Mouse (Mus musculus) heart, adult 2 months (tissue): ENCODE results near the gene Cybc1. TPM values are rescaled to one million over a fixed set of nuclear protein-coding genes. Genes with fewer than 3 reads are reported as not detected.
A peak's percentile ranks its signal among the peaks of the same experiment; 100 is the strongest.

Source experiments
- DNase-seq, 2 experiments: peaks; one replicate each; pipeline ENCODE4 v3.0.0; 2021
- H3K27ac ChIP-seq: fragments of 200-600 bp; 2 replicates; pipeline ENCODE4 v1.8.1; 2022
- H3K27me3 ChIP-seq: fragments of 200-500 bp; 2 replicates; pipeline ENCODE4 v1.6.1; 2012; ENCODE audit warnings: mild to moderate bottlenecking, low read length, inconsistent platforms, mixed read lengths; ENCODE audit not compliant: control insufficient read depth, insufficient read depth
- H3K36me3 ChIP-seq: fragments of 200-500 bp; 2 replicates; pipeline ENCODE4 v1.6.1; 2012; ENCODE audit warnings: low read length, inconsistent platforms; ENCODE audit not compliant: control insufficient read depth, insufficient read depth
- H3K4me1 ChIP-seq: fragments of 200-500 bp; 2 replicates; pipeline ENCODE4 v1.6.1; 2011; ENCODE audit warnings: low read length; ENCODE audit not compliant: control insufficient read depth, insufficient read depth
- H3K4me3 ChIP-seq: fragments of 200-600 bp; 2 replicates; pipeline ENCODE4 v1.8.1; 2022
- H3K79me2 ChIP-seq: fragments of 200-500 bp; replicated peaks from 2 replicates; pipeline ENCODE4 v1.6.1; 2012; ENCODE audit warnings: mild to moderate bottlenecking, inconsistent platforms, low read length, moderate library complexity, mixed read lengths; ENCODE audit not compliant: control insufficient read depth, insufficient read depth
- H3K9ac ChIP-seq: fragments of 200-500 bp; 2 replicates; pipeline ENCODE4 v1.6.1; 2012; ENCODE audit warnings: low read depth, mild to moderate bottlenecking, control low read depth, inconsistent platforms, low read length, mixed read lengths
- CTCF ChIP-seq: fragments of 200-600 bp; IDR thresholded peaks from 2 replicates; pipeline ENCODE4 v1.8.1; 2022; ENCODE audit warnings: antibody characterized with exemption, mild to moderate bottlenecking, moderate library complexity
- EP300 ChIP-seq: fragments of 200-500 bp; IDR thresholded peaks from 2 replicates; pipeline ENCODE4 v1.6.1; 2011; ENCODE audit warnings: low read depth, low read length, control low read depth; ENCODE audit not compliant: insufficient read depth
- POLR2A ChIP-seq: fragments of 200-500 bp; IDR thresholded peaks from 2 replicates; pipeline ENCODE4 v1.6.1; 2011; ENCODE audit warnings: mild to moderate bottlenecking, low read depth, low read length, control low read depth; ENCODE audit not compliant: insufficient read depth
- WGBS: fragments of 180-500 bp; shearing (Covaris S2); methylation state at CpG from one replicate; pipeline ENCODE4 v1.1.7; 2018; 5-methylcytosine and 5-hydroxymethylcytosine counted together
- intact Hi-C: fragments of 180-260 bp; cut with DNase I; formaldehyde crosslinking; loops from one replicate; pipeline ENCODE4 v1.15.1; 2025
- polyA plus RNA-seq: library from polyadenylated mRNA; depleted of rRNA; stranded (reverse); fragments of >200 nt; gene quantifications from 2 replicates; pipeline ENCODE4 v1.2.3, GENCODE M21; 2012
- total RNA-seq, 2 experiments: library from RNA; stranded (reverse); gene quantifications; 2 replicates each; pipeline ENCODE4 v1.2.3; 2021

The Cybc1 gene
- total and polyA plus RNA-seq, 3 experiments = 7.6 to 10.4 (median 7.6) TPM

DNA sequence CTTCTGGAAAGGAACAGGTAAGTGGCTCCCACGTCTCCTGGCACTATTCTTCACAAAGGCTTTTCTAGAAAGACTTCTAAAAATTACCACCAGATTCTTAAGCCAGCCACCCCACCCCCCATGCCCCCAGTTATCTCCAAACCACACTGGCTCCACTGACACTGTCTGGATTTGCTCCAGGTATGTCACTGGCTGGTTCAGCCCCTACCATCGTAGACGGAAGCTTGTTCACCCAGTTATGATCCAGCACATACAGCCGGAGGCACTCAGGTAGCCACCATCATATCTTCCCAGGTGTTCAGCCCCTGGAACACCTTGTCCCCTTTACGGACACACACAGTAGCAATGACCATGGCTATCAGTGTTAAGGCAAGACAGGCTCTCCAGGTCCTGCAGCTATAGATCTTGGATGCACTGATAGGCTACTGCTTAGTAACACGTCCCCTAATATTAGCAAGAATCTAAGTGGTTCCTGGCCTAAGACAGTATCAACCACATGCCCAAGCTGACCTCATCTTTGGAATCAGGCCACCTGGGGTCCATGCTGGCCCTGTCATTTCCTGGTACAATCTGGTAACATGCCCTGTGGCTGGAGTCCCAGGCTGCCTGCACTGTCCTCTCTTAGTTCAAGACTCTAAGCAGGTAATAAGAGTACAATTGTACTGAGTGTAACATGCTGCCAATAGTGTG, 7.7 kb downstream of the Cybc1 start:
- no peak overlapping the region for H3K27ac ChIP-seq

DNA sequence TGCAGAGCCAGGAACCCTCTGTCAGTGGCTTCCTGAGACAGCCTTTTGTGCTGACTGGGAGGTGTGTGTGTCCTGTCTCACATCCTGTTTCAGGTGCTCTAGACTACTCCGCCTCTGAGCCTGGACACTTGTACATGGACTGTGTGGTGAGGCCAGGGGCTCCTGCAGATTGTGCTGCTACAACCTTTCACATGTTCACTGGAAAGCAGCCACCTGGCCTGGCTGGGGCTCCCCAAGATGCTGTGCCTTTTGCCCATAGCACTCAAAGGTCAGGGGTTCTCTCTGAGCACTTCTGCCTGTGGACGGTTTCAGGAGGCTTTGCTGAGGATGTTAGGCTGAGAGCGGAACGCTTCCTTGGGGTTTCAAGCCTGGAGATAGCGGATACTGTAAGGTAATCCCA, 8.4 kb downstream of the Cybc1 start:
- H3K36me3 ChIP-seq = no peaks in the 10 kb centered on the region
- no peak for DNase-seq
- TF ChIP-seq CTCF (no peak), POLR2A (no peak), EP300 (no peak)
- no peak overlapping the region for H3K27ac ChIP-seq
- no peak overlapping the region for H3K9ac ChIP-seq
- peaks cover 1% of the 10 kb centered on the region; the same call in 1 of the 2 replicates for H3K4me1 ChIP-seq
- intact Hi-C loops = no loop called here
- H3K79me2 ChIP-seq = no peaks in the 10 kb centered on the region
- H3K4me3 ChIP-seq = no peak overlapping the region
- 85% methylated on average over 5 of the region's 5 CpGs for WGBS
- H3K27me3 ChIP-seq = no peaks in the 10 kb centered on the region

More for the DNA sequence above, 7.7 kb downstream of the Cybc1 start:
- no peak for DNase-seq
- intact Hi-C loops = no loop called here
- Histone ChIP-seq H3K9ac (no peak overlapping the region), H3K79me2 (no peaks in the 10 kb centered on the region), H3K4me3 (no peak overlapping the region), H3K27me3 (no peaks in the 10 kb centered on the region), H3K36me3 (no peaks in the 10 kb centered on the region), H3K4me1 (peaks cover 1% of the 10 kb centered on the region; the same call in 1 of the 2 replicates)
- WGBS = 67% methylated on average over 6 of the region's 6 CpGs
- TF ChIP-seq EP300 = no peak
- TF ChIP-seq POLR2A = no peak
- TF ChIP-seq CTCF = no peak

DNA sequence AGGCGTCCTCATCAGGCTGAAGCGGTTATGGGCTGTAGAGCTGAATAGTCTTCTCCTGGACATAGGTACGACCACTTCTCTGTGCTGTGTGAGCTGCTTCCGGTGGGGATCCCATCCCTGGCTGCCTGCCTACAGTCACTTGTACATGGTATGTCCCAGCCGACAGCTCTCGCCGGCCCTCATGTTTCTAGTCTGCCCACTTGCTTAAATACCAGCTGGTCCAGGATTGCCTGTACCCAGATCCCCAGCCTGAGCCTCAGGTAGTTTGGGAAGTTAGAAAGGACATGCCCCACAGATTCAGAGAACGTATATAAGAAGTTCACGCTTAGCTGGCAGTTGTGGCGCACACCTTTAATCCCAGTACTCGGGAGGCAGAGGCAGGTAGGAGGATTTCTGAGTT, 9.3 kb downstream of the Cybc1 start:
- H3K9ac ChIP-seq = no peak overlapping the region
- H3K27ac ChIP-seq = no peak overlapping the region
- no peak for TF ChIP-seq CTCF
- TF ChIP-seq EP300 = no peak
- no peak for TF ChIP-seq POLR2A
- H3K4me1 ChIP-seq = peaks cover 1% of the 10 kb centered on the region; the same call in 1 of the 2 replicates
- intact Hi-C loops = no loop called here
- H3K4me3 ChIP-seq = no peak overlapping the region
- no peaks in the 10 kb centered on the region for H3K36me3 ChIP-seq
- 87% methylated on average over 11 of the region's 11 CpGs for WGBS
- no peaks in the 10 kb centered on the region for H3K79me2 ChIP-seq
- no peak for DNase-seq
- no peaks in the 10 kb centered on the region for H3K27me3 ChIP-seq

DNA sequence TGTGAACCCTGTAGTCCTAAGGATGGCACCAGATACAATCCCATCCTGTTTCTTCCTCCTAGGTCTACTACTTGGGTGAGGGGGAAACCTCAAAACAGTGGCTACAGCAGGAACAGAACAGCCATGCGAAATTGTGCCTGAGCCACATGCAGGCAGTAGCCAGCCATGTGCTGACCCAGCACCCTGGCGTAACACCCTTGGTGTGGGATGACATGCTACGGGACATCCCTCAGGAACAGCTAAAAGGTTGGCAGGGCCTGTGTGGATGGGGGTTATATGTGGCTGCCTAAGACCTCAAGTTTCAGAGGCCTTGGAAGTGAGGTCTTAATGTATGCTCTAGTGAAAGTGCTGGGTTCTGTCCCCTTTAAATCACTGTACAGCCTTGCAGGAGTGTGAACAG, 12.3 kb downstream of the Cybc1 start:
- Histone ChIP-seq H3K4me1 (peaks cover 1% of the 10 kb centered on the region; the same call in 1 of the 2 replicates), H3K36me3 (no peaks in the 10 kb centered on the region), H3K4me3 (no peak overlapping the region), H3K9ac (no peak overlapping the region), H3K79me2 (no peaks in the 10 kb centered on the region), H3K27ac (no peak overlapping the region), H3K27me3 (no peaks in the 10 kb centered on the region)
- DNase-seq = no peak
- no peak for TF ChIP-seq CTCF
- no peak for TF ChIP-seq EP300
- no peak for TF ChIP-seq POLR2A
- 94% methylated on average over 3 of the region's 3 CpGs for WGBS
- intact Hi-C loops = no loop called here

DNA sequence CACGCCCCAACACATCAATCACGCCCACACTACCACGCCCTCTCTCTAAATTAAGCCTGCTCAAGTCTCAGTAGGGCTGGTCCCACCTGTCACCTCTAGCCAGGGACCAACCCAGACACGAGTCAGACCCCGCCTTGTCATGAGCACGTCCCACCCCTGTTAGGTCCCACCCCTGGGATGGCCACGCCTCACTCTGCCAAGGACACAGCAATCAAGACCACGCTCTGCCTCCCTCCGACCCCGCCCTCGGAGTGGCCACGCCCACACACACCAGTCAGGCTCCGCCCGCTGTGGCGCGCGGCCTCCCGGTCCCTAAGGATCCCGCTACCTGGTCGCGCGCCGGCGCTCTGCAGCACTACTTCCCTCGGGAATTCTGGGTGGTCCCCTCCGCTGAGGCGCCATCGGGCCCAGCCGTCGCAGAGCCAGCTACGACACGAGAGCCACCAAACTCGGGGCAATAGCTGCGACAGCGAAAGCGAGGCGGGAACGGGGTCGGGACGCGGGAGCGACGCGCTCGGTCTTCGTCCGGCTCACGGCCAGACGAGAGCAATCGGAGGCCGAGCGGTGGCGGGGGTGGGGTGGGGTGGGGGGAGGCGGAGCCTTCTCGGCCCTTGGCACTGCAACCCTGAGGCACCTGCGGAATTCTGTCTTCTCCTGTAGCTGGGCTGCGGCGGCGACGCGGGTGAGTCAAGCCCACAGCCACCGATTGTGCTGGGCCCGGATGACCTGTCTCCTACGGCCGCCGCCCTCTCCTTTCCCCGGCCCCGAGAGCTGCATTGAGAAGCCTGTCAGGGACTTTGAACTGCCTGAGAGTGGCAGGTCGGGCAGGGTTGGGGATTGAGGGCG, 24.7 kb downstream of the Cybc1 start, which contains the start of the genes Hexdc and Ogfod3:
Hexdc (plus strand) TSS at position 273 of the 846 bp plus-strand sequence.
Ogfod3 (minus strand) TSS at position 551 of the 846 bp plus-strand sequence.
- Histone ChIP-seq H3K27ac (peak within 1 kb of the TSS; percentile 83), H3K27me3 (no peaks in the 10 kb centered on the region), H3K9ac (peak within 1 kb of the TSS; percentile 88), H3K36me3 (no peaks in the 10 kb centered on the region), H3K4me3 (peak within 1 kb of the TSS; percentile 72), H3K79me2 (no peaks in the 10 kb centered on the region), H3K4me1 (no peaks in the 10 kb centered on the region; the same call in 1 of the 2 replicates)
- DNase-seq = peak; percentile 94 to 95
- TF ChIP-seq EP300 (0 out of 2 replicates have a peak, but pooled peaks have one; percentile 8), POLR2A (peak; percentile 65; the same call in 1 of the 2 replicates), CTCF (no peak)
- intact Hi-C loops = loop anchor here (5.0 kb wide), 1 partner anchor 142 kb away; the partner anchor contains the start of gene Sectm1b
- WGBS = under 1% methylated on average over 70 of the region's 70 CpGs

DNA sequence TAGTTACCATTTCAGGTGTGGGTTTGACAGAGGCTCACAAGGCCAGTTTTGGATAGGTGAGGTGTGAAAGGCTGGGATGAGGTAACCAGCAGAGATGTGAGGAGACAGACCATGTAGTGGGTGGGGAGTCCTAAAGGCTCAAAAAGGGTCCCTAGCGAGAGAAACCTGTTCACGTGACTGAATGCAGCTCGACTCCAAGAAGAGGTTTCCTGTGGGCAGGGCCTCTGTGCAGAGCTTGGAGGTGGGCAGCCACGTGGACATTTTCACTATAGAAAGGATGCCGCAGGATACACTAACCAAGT, 25.3 kb downstream of the Cybc1 start:
- H3K27me3 ChIP-seq = no peaks in the 10 kb centered on the region
- H3K27ac ChIP-seq = peak overlapping the region; percentile 9; the same call in 1 of the 2 replicates
- intact Hi-C loops = loop anchor here (2.0 to 5.0 kb wide), 2 partner anchors 142 to 187 kb away; partner anchors contain the start of gene Sectm1b
- H3K4me3 ChIP-seq = peak overlapping the region; percentile 72
- TF ChIP-seq CTCF (no peak), POLR2A (no peak), EP300 (no peak)
- 0% methylated on average over 5 of the region's 5 CpGs for WGBS
- H3K79me2 ChIP-seq = no peaks in the 10 kb centered on the region
- DNase-seq = no peak
- no peaks in the 10 kb centered on the region for H3K36me3 ChIP-seq
- no peak overlapping the region for H3K9ac ChIP-seq
- H3K4me1 ChIP-seq = no peaks in the 10 kb centered on the region; the same call in 1 of the 2 replicates
